Mouse (Mus musculus) urinary bladder, postnatal 36 days (tissue): ENCODE data around the gene Prl5a1.

Experiments
- DNase-seq, 2 experiments: peaks; one replicate each; pipeline ENCODE4 v3.0.0; 2022; ENCODE audit warnings: low spot score in 2 of 2, mixed read lengths in 1 of 2

Prl5a1 gene

GRCm38 (mm10) chr13:28142184-28142583 is at the start of gene Prl5a1:
Gene Prl5a1, plus strand, starts transcription at chr13:28142484.
- DNase-seq: no peak

- no peak for DNase-seq
These were observed 46.1 kb upstream of the Prl5a1 start for GRCm38 (mm10) chr13:28096161-28096560.

GRCm38 (mm10) chr13:28108536-28108935 is 33.7 kb upstream of the Prl5a1 start:
- no peak for DNase-seq

GRCm38 (mm10) chr13:28132781-28133180 is 9.5 kb upstream of the Prl5a1 start:
- no peak for DNase-seq

- DNase-seq: no peak
These were observed 6.5 kb upstream of the Prl5a1 start for GRCm38 (mm10) chr13:28135790-28136189.
